Comparison of ENCODE assay signal across 12 mouse cellular contexts in the genomic region with DNA sequence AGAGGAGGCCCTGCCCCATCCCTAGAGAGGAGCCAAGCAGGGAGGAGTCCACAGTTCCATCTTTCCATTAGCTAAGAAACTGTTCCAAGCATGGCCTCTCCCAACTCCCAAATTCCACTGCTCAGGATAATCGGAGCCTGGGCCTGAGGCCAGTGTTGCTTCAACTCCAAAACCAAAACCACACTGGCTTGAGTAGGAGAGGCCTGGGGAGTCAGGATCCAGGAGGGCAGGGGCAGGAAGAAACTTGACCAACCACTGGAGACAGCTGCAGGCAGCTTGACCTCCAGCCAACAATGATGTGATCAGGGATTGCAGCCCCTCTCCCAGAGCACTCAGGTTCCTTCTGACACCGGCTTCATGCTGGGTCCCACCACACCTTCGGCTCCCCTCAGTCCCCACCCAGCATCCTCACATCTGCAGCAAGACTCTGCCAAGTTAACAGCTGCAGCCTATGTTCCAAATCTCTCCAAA.
DNase-seq lines count a peak whose midpoint lies in the region; ATAC-seq lines count a peak whose summit lies in the region.
"Had no signal": no experiment of that assay in that cellular context is flagged by ENCODE, and none has a peak within 500 bp of the region (broad histone marks: within the 10 kb centered on the region; RNA-seq: fewer than 3 reads in every experiment).

No protein-coding gene starts in this region.

- 91% methylated on average over 3 of the region's 3 CpGs for WGBS in midbrain, embryonic 11.5 days
- WGBS in midbrain, embryonic 14.5 days = 91% methylated on average over 3 of the region's 3 CpGs
- 90% methylated on average over 3 of the region's 3 CpGs for WGBS in forebrain, embryonic 14.5 days

- ATAC-seq in midbrain, embryonic 11.5 days (ENCODE audit: low FRiP score) = no peak
- no peak for ATAC-seq in midbrain, embryonic 14.5 days (ENCODE audit: low FRiP score, low TSS enrichment)
- no peak for ATAC-seq in forebrain, embryonic 14.5 days

- DNase-seq in midbrain, embryonic 11.5 days (ENCODE audit: low spot score, missing footprints) = peak; percentile 23
- DNase-seq in midbrain, embryonic 14.5 days = no peak
- peak; percentile 41 to 68 for DNase-seq in gastrocnemius, postnatal 4 days (ENCODE audit: low spot score in 2 of 2)
- DNase-seq in heart, postnatal 4 days = peak; percentile 65
- peak; percentile 52 to 69 for DNase-seq in urinary bladder, postnatal 36 days (ENCODE audit: low spot score in 2 of 2)
- DNase-seq in spleen, adult 18-20 months = no peak
- no peak for DNase-seq in right cerebral cortex, postnatal 4 days
- no peak for DNase-seq in forebrain, embryonic 14.5 days (ENCODE audit: low spot score)
- DNase-seq: forebrain, postnatal 0 days had no signal

- H3K36me3 ChIP-seq in midbrain, embryonic 11.5 days (ENCODE audit: control insufficient read depth, insufficient read depth, low read length) = no peaks in the 10 kb centered on the region
- no peaks in the 10 kb centered on the region for H3K36me3 ChIP-seq in midbrain, embryonic 14.5 days (ENCODE audit: control insufficient read depth, insufficient read depth, low read length)
- no peaks in the 10 kb centered on the region for H3K36me3 ChIP-seq in forebrain, embryonic 14.5 days (ENCODE audit: control insufficient read depth, insufficient read depth, low read length)
- H3K36me3 ChIP-seq: limb, embryonic 12.5 days; midbrain, embryonic 12.5 days had no signal

- no peaks in the 10 kb centered on the region for H3K27me3 ChIP-seq in midbrain, embryonic 11.5 days (ENCODE audit: control insufficient read depth, insufficient read depth, low read length)
- H3K27me3 ChIP-seq in midbrain, embryonic 14.5 days (ENCODE audit: control insufficient read depth, insufficient read depth, low read length) = no peaks in the 10 kb centered on the region
- H3K27me3 ChIP-seq in forebrain, embryonic 14.5 days (replicated peaks; ENCODE audit: control insufficient read depth, insufficient read depth, low read length) = no peaks in the 10 kb centered on the region
- H3K27me3 ChIP-seq: limb, embryonic 12.5 days; midbrain, embryonic 12.5 days had no signal

- no peak overlapping the region for H3K4me3 ChIP-seq in midbrain, embryonic 11.5 days (ENCODE audit: low read depth, low read length)
- H3K4me3 ChIP-seq in midbrain, embryonic 14.5 days (replicated peaks; ENCODE audit: low read depth, low read length) = no peak overlapping the region
- no peak overlapping the region for H3K4me3 ChIP-seq in forebrain, embryonic 14.5 days (ENCODE audit: low read depth, low read length)
- H3K4me3 ChIP-seq: layer of hippocampus, adult 2 months; limb, embryonic 12.5 days; midbrain, embryonic 12.5 days had no signal

- no peaks in the 10 kb centered on the region for H3K4me1 ChIP-seq in midbrain, embryonic 11.5 days (ENCODE audit: control insufficient read depth, insufficient read depth, low read length)
- H3K4me1 ChIP-seq in midbrain, embryonic 14.5 days (ENCODE audit: control insufficient read depth, insufficient read depth, low read length) = peaks cover 10% of the 10 kb centered on the region; the same call in 1 of the 2 replicates
- peaks cover 9% of the 10 kb centered on the region for H3K4me1 ChIP-seq in forebrain, embryonic 14.5 days (ENCODE audit: control insufficient read depth, insufficient read depth, low read length)

- no peak overlapping the region for H3K4me2 ChIP-seq in midbrain, embryonic 11.5 days
- H3K4me2 ChIP-seq in midbrain, embryonic 14.5 days (ENCODE audit: low read length) = no peak overlapping the region
- H3K4me2 ChIP-seq in forebrain, embryonic 14.5 days (ENCODE audit: low read length) = no peak overlapping the region
- H3K4me2 ChIP-seq: limb, embryonic 12.5 days; midbrain, embryonic 12.5 days had no signal

- no peak overlapping the region for H3K27ac ChIP-seq in midbrain, embryonic 11.5 days (ENCODE audit: low read depth, low read length)
- H3K27ac ChIP-seq in midbrain, embryonic 14.5 days (replicated peaks; ENCODE audit: low read depth, low read length) = no peak overlapping the region
- H3K27ac ChIP-seq in forebrain, embryonic 14.5 days (ENCODE audit: low read depth, low read length) = no peak overlapping the region
- H3K27ac ChIP-seq: layer of hippocampus, adult 2 months; limb, embryonic 12.5 days; midbrain, embryonic 12.5 days had no signal

- no peaks in the 10 kb centered on the region for H3K9me3 ChIP-seq in midbrain, embryonic 11.5 days (ENCODE audit: control insufficient read depth, low read length)
- no peaks in the 10 kb centered on the region for H3K9me3 ChIP-seq in midbrain, embryonic 14.5 days (ENCODE audit: control insufficient read depth, low read length)
- no peaks in the 10 kb centered on the region for H3K9me3 ChIP-seq in forebrain, embryonic 14.5 days (replicated peaks; ENCODE audit: control insufficient read depth, low read length)
- H3K9me3 ChIP-seq: limb, embryonic 12.5 days; midbrain, embryonic 12.5 days had no signal

- H3K9ac ChIP-seq in midbrain, embryonic 11.5 days (ENCODE audit: low read length) = no peak overlapping the region
- H3K9ac ChIP-seq in midbrain, embryonic 14.5 days (replicated peaks; ENCODE audit: low read length) = no peak overlapping the region
- no peak overlapping the region for H3K9ac ChIP-seq in forebrain, embryonic 14.5 days (ENCODE audit: low read length)
- H3K9ac ChIP-seq: forebrain, postnatal 0 days; limb, embryonic 12.5 days; midbrain, embryonic 12.5 days had no signal

Comparison
In these comparisons a context has a peak if more than half of its experiments do, and no peak if none do; other contexts are left out.
1. DNase-seq: peak in midbrain, embryonic 11.5 days (single experiment), gastrocnemius, postnatal 4 days (2 of 2), heart, postnatal 4 days (single experiment) and urinary bladder, postnatal 36 days (2 of 2); none in midbrain, embryonic 14.5 days (single experiment), spleen, adult 18-20 months (0 of 2), right cerebral cortex, postnatal 4 days (single experiment) and forebrain, embryonic 14.5 days (single experiment).